Mouse (Mus musculus) stomach, postnatal 0 days (tissue): ENCODE data around the gene Ebf3. TPM values are rescaled to one million over a fixed set of nuclear protein-coding genes. Genes with fewer than 3 reads are reported as not detected.

ENCODE experiments used
- ATAC-seq: fragments of 200-750 bp; cut with Nextera tagmentation; 2 replicates; pipeline ENCODE4 v1.8.0; 2017; ENCODE audit not compliant: low FRiP score, low TSS enrichment
- DNase-seq: peaks from one replicate; pipeline ENCODE4 v3.0.0-alpha.2; 2016; ENCODE audit warnings: low spot score
- H3K27ac ChIP-seq: fragments of 300-500 bp; sonication (generic); replicated peaks from 2 replicates; pipeline ENCODE4 v1.5.1; 2014; ENCODE audit warnings: mild to moderate bottlenecking, control low read depth
- H3K27me3 ChIP-seq: fragments of 300-500 bp; sonication (generic); 2 replicates; pipeline ENCODE4 v1.6.1; 2014; ENCODE audit warnings: low read length; ENCODE audit not compliant: control insufficient read depth, insufficient read depth
- H3K36me3 ChIP-seq: fragments of 300-500 bp; sonication (generic); 2 replicates; pipeline ENCODE4 v1.6.1; 2014; ENCODE audit warnings: low read length, mixed read lengths; ENCODE audit not compliant: control insufficient read depth, insufficient read depth
- H3K4me1 ChIP-seq: fragments of 300-500 bp; sonication (generic); replicated peaks from 2 replicates; pipeline ENCODE4 v1.6.1; 2014; ENCODE audit warnings: antibody characterized with exemption; ENCODE audit not compliant: control insufficient read depth, insufficient read depth
- H3K4me2 ChIP-seq: fragments of 300-500 bp; sonication (generic); replicated peaks from 2 replicates; pipeline ENCODE4 v1.6.1; 2014; ENCODE audit warnings: low read depth, mild to moderate bottlenecking, control low read depth, moderate library complexity
- H3K4me3 ChIP-seq: fragments of 300-500 bp; sonication (generic); 2 replicates; pipeline ENCODE4 v1.5.1; 2014; ENCODE audit warnings: low read depth, low read length, control low read depth
- H3K9ac ChIP-seq: fragments of 300-500 bp; sonication (generic); 2 replicates; pipeline ENCODE4 v1.6.1; 2014; ENCODE audit warnings: mild to moderate bottlenecking, low read length, control low read depth, mixed read lengths
- H3K9me3 ChIP-seq: fragments of 300-500 bp; sonication (generic); 2 replicates; pipeline ENCODE4 v1.6.1; 2016; ENCODE audit warnings: low read length; ENCODE audit not compliant: control insufficient read depth
- CTCF ChIP-seq: IDR thresholded peaks from 2 replicates; pipeline ENCODE4 v1.5.1; 2016; ENCODE audit warnings: antibody characterized with exemption, low read depth, mild to moderate bottlenecking, moderate library complexity
- EP300 ChIP-seq: optimal IDR thresholded peaks from 2 replicates; pipeline ENCODE3; 2016; ENCODE audit warnings: antibody characterized with exemption
- WGBS: fragments of 180-500 bp; shearing (Covaris S2); extraction: QIAGEN DNeasy Blood & Tissue Kit; methylation state at CpG from one replicate; pipeline ENCODE4 v1.1.7; 2014; 5-methylcytosine and 5-hydroxymethylcytosine counted together
- polyA plus RNA-seq: library from polyadenylated mRNA; unstranded; fragments of >200 nt; fragmentation: Nextera tagmentation; extraction: Ambion mirVana; gene quantifications from 2 replicates; pipeline ENCODE4 v1.2.1, GENCODE M21; 2015

Gene Ebf3
- polyA plus RNA-seq, 1 experiment from 2014 or later = 0.58 TPM

- Histone ChIP-seq H3K27ac (no peak overlapping the region), H3K36me3 (no peaks in the 10 kb centered on the region), H3K4me2 (no peak overlapping the region), H3K4me1 (no peaks in the 10 kb centered on the region), H3K9me3 (no peaks in the 10 kb centered on the region), H3K27me3 (peaks cover 11% of the 10 kb centered on the region; the same call in 1 of the 2 replicates), H3K9ac (no peak overlapping the region), H3K4me3 (no peak overlapping the region)
- DNase-seq (no peak), ATAC-seq (no peak)
- TF ChIP-seq CTCF (no peak), EP300 (no peak)
- WGBS = 31% methylated on average over 10 of the region's 10 CpGs
Observed at GRCm38 (mm10) chr7:137303776-137304171, 10.5 kb downstream of the Ebf3 start.

- WGBS = 38% methylated on average over 10 of the region's 10 CpGs
- Histone ChIP-seq H3K9ac (no peak overlapping the region), H3K4me3 (no peak overlapping the region), H3K4me1 (no peaks in the 10 kb centered on the region), H3K27ac (no peak overlapping the region), H3K9me3 (no peaks in the 10 kb centered on the region), H3K36me3 (no peaks in the 10 kb centered on the region), H3K4me2 (no peak overlapping the region), H3K27me3 (peaks cover 11% of the 10 kb centered on the region; the same call in 1 of the 2 replicates)
- TF ChIP-seq EP300 (no peak), CTCF (no peak)
- DNase-seq (no peak), ATAC-seq (no peak)
Observed at GRCm38 (mm10) chr7:137302961-137303775, 11.1 kb downstream of the Ebf3 start.

GRCm38 (mm10) chr7:137302161-137302560, 12.1 kb downstream of the Ebf3 start:
- H3K4me1 ChIP-seq = no peaks in the 10 kb centered on the region
- 84% methylated on average over 5 of the region's 5 CpGs for WGBS
- H3K27ac ChIP-seq = no peak overlapping the region

GRCm38 (mm10) chr7:137301329-137301751, 12.9 kb downstream of the Ebf3 start:
- Histone ChIP-seq H3K36me3 (no peaks in the 10 kb centered on the region), H3K27ac (no peak overlapping the region), H3K4me1 (no peaks in the 10 kb centered on the region), H3K9me3 (no peaks in the 10 kb centered on the region), H3K4me2 (no peak overlapping the region), H3K27me3 (peaks cover 13% of the 10 kb centered on the region; the same call in 1 of the 2 replicates), H3K4me3 (no peak overlapping the region), H3K9ac (no peak overlapping the region)
- 26% methylated on average over 15 of the region's 15 CpGs for WGBS
- ATAC-seq (no peak), DNase-seq (no peak)
- no peak for TF ChIP-seq EP300
- TF ChIP-seq CTCF = no peak

More at GRCm38 (mm10) chr7:137302161-137302560, 12.1 kb downstream of the Ebf3 start:
- no peak for DNase-seq
- H3K27me3 ChIP-seq = peaks cover 13% of the 10 kb centered on the region; the same call in 1 of the 2 replicates
- H3K4me2 ChIP-seq = no peak overlapping the region
- no peak overlapping the region for H3K9ac ChIP-seq
- H3K4me3 ChIP-seq = no peak overlapping the region
- H3K36me3 ChIP-seq = no peaks in the 10 kb centered on the region
- ATAC-seq = no peak
- TF ChIP-seq EP300 = no peak
- no peak for TF ChIP-seq CTCF
- H3K9me3 ChIP-seq = no peaks in the 10 kb centered on the region

GRCm38 (mm10) chr7:137300826-137301225, 13.4 kb downstream of the Ebf3 start:
- Histone ChIP-seq H3K36me3 (no peaks in the 10 kb centered on the region), H3K4me3 (no peak overlapping the region), H3K27me3 (peaks cover 13% of the 10 kb centered on the region; the same call in 1 of the 2 replicates), H3K4me2 (no peak overlapping the region), H3K9me3 (no peaks in the 10 kb centered on the region), H3K9ac (no peak overlapping the region), H3K4me1 (no peaks in the 10 kb centered on the region), H3K27ac (no peak overlapping the region)
- WGBS = 20% methylated on average over 6 of the region's 6 CpGs
- ATAC-seq = no peak
- DNase-seq = no peak
- TF ChIP-seq EP300 = no peak
- TF ChIP-seq CTCF = no peak

- no peak overlapping the region for H3K4me2 ChIP-seq
- no peaks in the 10 kb centered on the region for H3K9me3 ChIP-seq
- H3K4me3 ChIP-seq = no peak overlapping the region
- no peaks in the 10 kb centered on the region for H3K36me3 ChIP-seq
- H3K27ac ChIP-seq = no peak overlapping the region
- 56% methylated on average over 11 of the region's 11 CpGs for WGBS
- ATAC-seq (no peak), DNase-seq (no peak)
- H3K27me3 ChIP-seq = peaks cover 8% of the 10 kb centered on the region; the same call in 1 of the 2 replicates
- H3K9ac ChIP-seq = no peak overlapping the region
- no peak for TF ChIP-seq EP300
- TF ChIP-seq CTCF = no peak
- H3K4me1 ChIP-seq = no peaks in the 10 kb centered on the region
Observed at GRCm38 (mm10) chr7:137300169-137300568, 14.1 kb downstream of the Ebf3 start.
